Mouse (Mus musculus) lung, postnatal 0 days (tissue): ENCODE measurements around the gene Xylt2.

Experiments used
- CTCF ChIP-seq: IDR thresholded peaks from 2 replicates; pipeline ENCODE4 v1.5.1; 2016; ENCODE audit warnings: antibody characterized with exemption, mild to moderate bottlenecking
- EP300 ChIP-seq: IDR thresholded peaks from 2 replicates; pipeline ENCODE4 v1.6.1; 2016; ENCODE audit warnings: antibody characterized with exemption, mild to moderate bottlenecking, control low read depth

DNA sequence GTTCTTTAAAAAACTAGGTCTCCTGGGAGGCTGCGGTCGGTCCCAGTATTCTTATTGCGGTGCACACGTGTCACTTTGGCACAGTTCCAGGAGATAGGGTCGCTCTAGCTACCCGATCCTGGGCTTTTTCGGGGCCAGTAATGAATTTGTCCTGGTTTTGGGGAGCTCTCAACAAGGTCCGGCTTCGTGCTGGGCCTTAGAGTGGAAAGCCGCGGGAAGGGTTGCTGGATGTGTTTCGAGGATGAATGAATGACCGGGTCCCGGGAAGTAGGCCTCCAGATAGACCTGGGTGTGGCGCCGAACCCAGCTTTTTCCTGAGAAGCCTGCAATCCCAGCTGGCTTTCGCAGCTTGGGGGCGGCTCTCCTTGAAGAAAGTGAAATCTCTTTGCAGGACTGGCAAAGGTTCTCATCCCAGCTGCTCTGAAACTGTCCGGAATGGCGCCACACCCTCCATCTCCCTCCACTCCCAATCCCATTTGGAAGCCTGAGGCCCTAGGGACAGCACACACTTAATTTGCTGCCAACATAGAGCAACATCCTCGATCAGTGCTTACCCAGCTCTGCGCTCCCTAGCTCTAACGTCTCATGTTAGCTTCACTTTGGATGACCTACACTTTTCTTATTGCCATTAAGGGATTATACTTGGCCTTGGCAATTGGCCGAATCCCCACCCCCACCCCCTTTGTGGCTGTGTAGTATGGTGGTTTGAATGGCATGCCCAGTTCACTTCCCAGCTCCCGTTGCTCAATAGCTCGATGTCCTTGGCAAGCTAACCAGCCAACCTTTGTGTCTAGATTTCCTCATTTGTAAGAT lies 46.9 kb downstream of the Xylt2 start:
- TF ChIP-seq CTCF (no peak), EP300 (no peak)
